Mouse (Mus musculus): ENCODE measurements at regions not wholly inside any gene's neighbourhood (a gene's known extent, or its start where the extent isn't known, plus 50 kb on each side); places are given as distances from the start of the nearest gene placed in this dataset.

DNA sequence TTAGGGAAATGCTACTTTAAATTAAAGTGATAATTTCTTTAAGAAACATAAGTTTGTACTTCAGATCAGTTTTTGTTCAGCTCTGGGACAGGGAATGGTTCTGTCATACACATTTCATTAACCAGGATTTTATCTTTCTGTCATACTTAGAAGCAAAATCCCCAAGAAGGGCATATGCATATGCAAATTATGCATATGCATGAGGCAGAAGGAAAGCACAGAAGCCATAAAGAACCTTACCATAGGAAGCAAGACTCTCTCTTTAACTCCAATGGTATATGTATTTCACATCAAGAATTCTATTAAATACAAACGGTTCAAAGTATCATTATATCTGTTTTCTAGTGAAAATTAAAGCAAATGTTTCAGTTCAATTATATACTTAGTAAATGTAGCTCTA lies 381.5 kb downstream of the Kcnj3 start:
- H3K27ac ChIP-seq, result no peak overlapping the region; the same call in 1 of the 2 replicates
- no peak for TF ChIP-seq CTCF (conservative IDR thresholded peaks at IDR 0.05)
- no peak for DNase-seq (ENCODE audit: low spot score in 2 of 2)
- H3K4me3 ChIP-seq, result no peak overlapping the region

DNA sequence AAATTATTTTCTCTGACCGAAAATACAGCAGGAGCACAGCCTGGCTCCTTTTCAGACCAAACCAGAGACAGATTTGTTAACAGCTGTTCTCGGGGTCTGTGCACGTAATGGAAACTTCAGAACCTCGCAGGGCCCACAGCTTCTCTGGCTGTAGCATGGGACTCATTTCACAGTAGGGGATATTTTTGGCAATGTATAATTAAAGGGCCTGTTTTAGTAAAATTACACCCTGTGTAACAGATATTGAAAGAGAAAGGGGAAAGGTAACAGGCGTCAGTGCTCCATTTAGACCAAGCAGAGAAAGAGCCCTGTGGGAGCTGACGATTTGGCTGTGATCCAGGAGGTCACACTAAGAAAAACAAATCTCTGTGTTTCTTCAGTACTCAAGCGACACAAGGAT lies 382.4 kb downstream of the Kcnj3 start:
- DNase-seq (ENCODE audit: low spot score in 2 of 2), result peak; percentile 67 to 72
- Histone ChIP-seq H3K27ac (peak overlapping the region; percentile 76), H3K4me3 (peak overlapping the region; percentile 32)
- no peak for TF ChIP-seq CTCF (conservative IDR thresholded peaks at IDR 0.05)

DNA sequence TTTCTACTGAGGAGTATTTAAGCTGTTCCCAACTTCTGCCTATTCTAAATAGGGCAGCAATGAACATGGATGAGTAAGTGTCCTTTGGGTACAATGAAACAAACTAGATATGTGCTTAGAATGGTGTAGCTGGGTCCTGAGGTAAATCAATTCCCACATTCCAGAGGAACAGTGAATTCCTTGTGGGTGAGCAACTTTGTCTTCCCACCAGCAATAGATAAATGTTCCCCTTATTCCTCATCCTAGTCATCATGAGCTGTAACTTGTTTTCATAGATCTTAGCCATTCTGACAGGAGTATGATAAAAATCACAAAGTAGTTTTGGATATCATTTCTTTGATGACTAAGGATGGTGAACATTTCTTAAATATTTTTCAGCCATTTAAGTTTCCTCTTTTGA lies 387.0 kb downstream of the Kcnj3 start:
- H3K27ac ChIP-seq, result no peak overlapping the region
- H3K4me3 ChIP-seq, result no peak overlapping the region
- TF ChIP-seq CTCF (conservative IDR thresholded peaks at IDR 0.05), result no peak
- no peak for DNase-seq (ENCODE audit: low spot score in 2 of 2)

DNA sequence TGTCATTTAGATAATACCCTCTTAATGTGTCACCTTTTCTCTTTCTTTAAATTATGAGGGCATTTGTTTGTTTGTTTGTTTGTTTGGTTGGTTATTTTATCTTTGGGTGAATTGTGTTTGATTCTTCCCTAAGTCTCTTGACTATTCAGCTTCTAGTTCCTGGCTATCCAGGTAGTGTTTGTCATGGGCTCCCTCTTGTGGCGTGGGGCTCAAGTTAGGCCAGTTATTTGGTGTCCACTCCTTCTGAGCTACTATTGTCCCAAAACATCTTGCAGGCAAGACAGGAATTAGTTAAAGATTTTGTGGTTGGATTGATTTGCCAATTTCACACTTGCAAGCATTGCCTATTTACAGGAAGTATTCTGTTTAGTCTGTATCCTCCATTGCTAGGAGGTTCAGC lies 405.8 kb downstream of the Kcnj3 start:
- no peak overlapping the region for H3K27ac ChIP-seq
- no peak overlapping the region for H3K4me3 ChIP-seq
- DNase-seq (ENCODE audit: low spot score in 2 of 2), result peak; percentile 32 to 53
- TF ChIP-seq CTCF (conservative IDR thresholded peaks at IDR 0.05), result peak; percentile 73

DNA sequence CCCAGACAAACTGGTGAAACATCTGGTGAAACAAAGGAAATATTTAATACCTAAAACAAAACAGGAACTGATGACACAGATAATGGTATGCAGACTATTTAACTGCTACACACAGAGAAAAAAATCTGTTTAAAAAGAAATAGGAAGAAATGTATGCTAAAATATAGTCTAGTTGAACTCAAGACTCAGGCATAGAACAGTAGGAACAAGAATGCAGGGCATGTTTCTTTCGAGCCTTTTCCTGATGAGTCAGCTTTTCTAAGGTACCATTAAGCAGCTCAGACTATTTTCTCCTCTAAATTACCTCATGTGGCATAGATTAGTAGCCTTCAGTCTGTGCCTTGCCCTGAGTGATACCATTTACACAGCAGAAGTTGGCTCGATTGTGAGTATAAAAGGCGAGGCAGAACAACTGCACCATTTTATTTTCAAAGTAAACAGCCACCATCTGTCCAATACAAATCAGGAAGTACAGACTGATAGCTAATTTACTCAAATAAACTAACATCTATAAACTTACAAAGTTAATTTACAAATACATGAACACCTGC lies 411.1 kb downstream of the Kcnj3 start:
- H3K27ac ChIP-seq, result 0 out of 2 replicates have a peak overlapping the region, but pooled peaks have one; percentile 29
- H3K4me3 ChIP-seq, result no peak overlapping the region
- no peak for DNase-seq (ENCODE audit: low spot score in 2 of 2)
- no peak for TF ChIP-seq CTCF (conservative IDR thresholded peaks at IDR 0.05)

DNA sequence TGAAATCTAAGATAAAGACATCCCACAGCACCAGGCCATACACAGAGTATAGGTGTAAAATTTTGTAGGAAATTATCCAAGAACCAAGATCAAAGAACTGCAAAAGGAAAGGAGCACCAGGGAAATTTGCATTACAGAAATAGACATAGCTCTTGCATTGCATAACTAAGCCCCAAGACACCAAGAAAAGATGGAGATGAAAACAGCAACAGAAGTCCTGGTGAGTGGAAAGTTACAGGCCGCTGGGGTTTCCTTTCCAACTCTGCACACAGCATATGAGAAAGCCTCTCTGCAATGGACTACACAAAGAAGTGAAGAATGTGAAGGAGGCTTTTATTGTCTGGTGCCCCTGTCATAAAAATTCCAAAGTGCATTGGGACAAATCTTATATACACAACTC lies 426.7 kb downstream of the Kcnj3 start:
- peak overlapping the region; percentile 29; the same call in 1 of the 2 replicates for H3K27ac ChIP-seq
- TF ChIP-seq CTCF (conservative IDR thresholded peaks at IDR 0.05), result no peak
- no peak for DNase-seq (ENCODE audit: low spot score in 2 of 2)
- H3K4me3 ChIP-seq, result no peak overlapping the region

DNA sequence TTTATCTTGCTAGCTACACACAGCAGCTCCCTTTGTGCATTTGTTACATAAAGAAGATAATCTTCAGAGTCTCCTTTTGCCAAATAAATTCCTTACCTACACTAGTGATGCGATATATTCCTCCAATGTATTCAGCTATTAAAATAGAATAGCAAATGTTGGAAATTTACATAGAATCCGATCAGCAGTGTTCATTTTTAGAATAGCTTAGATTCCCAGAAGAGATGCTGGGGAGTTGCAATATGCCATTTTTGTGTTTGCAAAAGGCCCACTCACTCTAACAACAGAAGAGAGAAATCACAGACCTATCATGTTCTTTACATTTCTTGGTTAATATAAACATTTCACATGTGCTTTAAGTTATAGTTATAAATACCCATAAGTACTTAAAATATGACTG lies 454.2 kb downstream of the Kcnj3 start:
- Histone ChIP-seq H3K4me3 (no peak overlapping the region), H3K27ac (peak overlapping the region; percentile 15; the same call in 1 of the 2 replicates)
- no peak for DNase-seq (ENCODE audit: low spot score in 2 of 2)
- TF ChIP-seq CTCF (conservative IDR thresholded peaks at IDR 0.05), result no peak

DNA sequence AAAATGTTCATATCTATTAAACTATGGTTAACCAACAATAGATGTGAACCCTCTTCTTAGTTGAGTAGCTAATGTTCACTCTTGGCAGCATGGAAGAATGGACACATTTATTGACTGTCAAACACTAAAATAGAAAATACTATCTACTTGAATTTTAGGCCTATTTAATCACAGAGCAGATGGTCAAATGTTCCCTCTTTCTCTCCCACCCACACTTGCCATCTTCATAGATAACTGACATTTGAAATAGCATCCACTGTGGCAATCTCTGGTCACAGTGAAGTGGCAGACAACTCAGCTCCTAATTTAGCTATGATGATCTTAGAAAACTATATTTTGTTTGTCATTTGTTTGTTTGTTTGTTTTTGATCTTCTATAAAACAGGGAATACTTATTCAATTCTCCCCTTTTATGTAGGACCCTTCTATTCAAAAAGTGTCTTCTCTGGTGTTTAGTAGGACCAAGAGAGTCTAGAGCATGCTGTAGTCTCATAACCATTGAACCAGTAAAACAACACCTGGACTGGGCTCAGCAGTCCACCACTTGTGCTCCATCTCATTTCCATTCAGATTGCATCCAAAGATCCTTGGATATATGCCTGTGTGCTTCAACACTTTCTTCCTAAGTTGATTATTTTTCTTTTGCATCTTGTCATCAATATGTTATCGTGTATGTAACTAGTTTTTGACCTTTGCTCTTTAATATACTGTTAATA lies 457.2 kb downstream of the Kcnj3 start:
- peak; percentile 10 to 47 for DNase-seq (ENCODE audit: low spot score in 2 of 2)
- Histone ChIP-seq H3K4me3 (no peak overlapping the region), H3K27ac (peak overlapping the region; percentile 46; the same call in 1 of the 2 replicates)
- TF ChIP-seq CTCF (conservative IDR thresholded peaks at IDR 0.05), result no peak

DNA sequence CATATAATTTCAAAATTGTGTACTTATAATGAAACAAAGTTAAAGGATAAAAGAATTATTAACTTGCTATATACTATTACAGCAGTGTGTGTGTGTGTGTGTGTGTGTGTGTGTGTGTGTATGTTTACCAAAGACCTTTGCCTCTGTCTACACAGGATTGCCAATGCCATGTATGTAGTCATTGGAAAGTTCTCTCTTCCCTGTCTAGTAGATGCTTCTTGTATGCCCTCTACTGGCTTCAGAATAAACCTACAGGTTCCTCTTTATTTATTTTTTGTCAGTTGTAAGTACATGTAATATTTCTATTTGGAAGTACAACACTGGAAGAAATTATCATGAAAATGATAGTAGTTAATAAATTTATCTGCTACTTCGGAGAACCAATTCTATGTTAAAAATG lies 484.5 kb downstream of the Kcnj3 start:
- DNase-seq (ENCODE audit: low spot score in 2 of 2), result peak; percentile 13 to 25
- peak; percentile 78 for TF ChIP-seq CTCF (conservative IDR thresholded peaks at IDR 0.05)
- H3K27ac ChIP-seq, result no peak overlapping the region

More for the DNA sequence above, 484.5 kb downstream of the Kcnj3 start:
- H3K4me3 ChIP-seq, result no peak overlapping the region
